Mouse (Mus musculus): ENCODE results near the gene Gtf3c2. TPM values are rescaled to one million over a fixed set of nuclear protein-coding genes. Genes with fewer than 3 reads are reported as not detected.
A peak's percentile ranks its signal among the peaks of the same experiment; 100 is the strongest.

Gene Gtf3c2
- total RNA-seq, 2 experiments from 2014 or later = 53.3 to 57.8 TPM

DNA sequence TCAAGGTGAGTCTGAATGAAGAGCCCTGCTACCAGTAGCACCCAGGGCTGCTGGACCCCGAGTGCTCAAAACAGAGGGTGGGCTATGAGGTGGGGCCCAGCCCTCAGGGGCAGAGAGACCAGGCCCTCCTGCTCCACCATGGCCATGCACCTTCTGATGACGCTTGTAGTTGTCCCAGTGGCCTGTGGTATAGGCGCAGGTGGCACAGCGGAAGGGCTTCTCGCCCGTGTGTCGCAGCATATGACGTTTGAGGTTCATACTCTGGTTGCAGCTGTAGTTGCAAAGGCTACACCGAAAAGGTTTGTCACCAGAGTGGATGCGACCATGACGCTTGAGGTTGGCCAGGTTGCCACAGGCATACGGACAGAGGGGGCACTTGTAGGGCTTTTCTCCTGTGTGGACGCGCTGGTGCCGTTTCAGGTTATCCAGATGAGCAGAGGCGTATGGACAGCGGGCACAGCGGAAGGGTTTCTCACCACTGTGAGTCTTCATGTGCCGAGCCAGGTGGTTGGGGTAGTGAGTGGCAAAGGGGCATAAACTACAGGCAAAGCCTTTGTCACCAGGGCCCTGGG, 19.5 kb upstream of the Gtf3c2 start:
- intact Hi-C loops (cut with DNase I) = loop anchor here (10.0 kb wide), 1 partner anchor 245 kb away; no protein-coding TSS in a partner anchor
- no peak for DNase-seq (ENCODE audit: low spot score in 2 of 2)

DNA sequence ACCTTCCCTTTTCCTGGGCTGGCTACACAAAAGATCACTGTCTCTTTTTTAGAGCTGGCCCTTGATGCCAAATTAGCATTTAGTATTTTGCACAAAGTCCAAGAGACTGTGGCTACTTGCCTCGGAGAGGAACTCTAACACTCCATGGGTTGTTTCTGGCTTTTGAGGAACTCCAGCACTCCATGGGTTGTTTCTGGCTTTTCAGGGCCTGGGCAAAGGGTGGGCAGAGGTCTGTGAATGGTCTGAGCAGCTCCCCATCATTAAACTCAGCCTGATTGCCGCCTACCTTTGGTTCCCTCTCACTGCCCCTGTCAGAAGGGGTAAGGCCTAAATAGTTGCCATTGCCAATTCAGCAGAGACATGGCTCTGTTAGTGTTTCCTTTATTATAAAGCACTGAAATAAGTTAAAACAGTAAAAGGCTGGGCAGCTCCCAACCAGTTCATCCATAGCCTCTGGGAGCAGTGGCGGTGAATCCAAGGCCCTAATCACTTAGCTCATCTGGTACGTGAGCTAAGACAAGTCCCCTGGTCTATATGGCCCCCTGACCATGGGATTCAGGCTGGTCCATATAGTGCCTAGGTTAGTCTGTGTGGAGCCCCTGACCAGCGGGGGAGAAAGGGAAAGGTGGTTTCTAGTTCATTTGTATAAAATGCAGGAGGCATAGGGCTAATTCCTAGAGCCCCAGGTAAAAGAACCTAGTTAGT, 18.8 kb upstream of the Gtf3c2 start:
- intact Hi-C loops (cut with DNase I) = loop anchor here (10.0 kb wide), 1 partner anchor 244 kb away; no protein-coding TSS in a partner anchor
- no peak for DNase-seq (ENCODE audit: low spot score in 2 of 2)

DNA sequence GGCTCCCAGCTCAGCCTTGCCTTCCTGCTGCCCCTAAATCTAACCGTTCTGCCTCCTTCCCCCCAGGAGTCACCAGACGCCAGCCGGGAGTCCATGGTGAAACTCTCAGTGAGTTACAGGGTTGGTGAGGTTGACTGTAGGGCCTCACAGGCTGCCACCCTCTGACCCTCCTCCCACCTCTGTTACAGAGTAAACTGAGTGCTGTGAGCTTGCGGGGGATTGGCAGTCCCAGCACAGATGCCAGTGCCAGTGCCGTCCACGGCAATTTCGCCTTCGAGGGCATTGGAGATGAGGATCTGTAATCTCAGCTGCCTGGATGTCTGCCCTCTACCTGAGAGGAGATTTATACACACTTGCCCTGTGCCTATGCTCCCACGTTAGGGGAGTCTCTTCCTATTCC, 18.2 kb upstream of the Gtf3c2 start:
- intact Hi-C loops (cut with DNase I) = loop anchor here (10.0 kb wide), 1 partner anchor 243 kb away; no protein-coding TSS in a partner anchor
- no peak for DNase-seq (ENCODE audit: low spot score in 2 of 2)

DNA sequence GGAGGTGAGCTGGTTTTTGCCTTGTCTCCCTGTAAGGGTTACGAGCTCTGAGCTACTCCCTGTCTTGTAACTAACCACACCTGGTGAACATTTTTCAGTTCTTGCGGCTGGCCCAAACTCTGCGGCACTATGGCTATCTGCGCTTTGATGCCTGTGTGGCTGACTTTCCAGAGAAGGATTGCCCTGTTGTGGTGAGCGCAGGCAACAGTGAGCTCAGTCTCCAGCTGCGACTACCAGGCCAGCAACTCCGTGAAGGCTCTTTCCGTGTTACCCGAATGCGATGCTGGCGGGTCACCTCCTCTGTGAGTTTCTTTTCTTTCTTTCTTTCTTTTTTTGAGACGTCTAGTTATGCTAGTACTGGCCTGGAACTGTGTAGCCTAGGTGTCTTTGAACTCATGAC, 17.1 kb upstream of the Gtf3c2 start:
- intact Hi-C loops (cut with DNase I) = loop anchor here (10.0 kb wide), 1 partner anchor 242 kb away; no protein-coding TSS in a partner anchor
- no peak for DNase-seq (ENCODE audit: low spot score in 2 of 2)

DNA sequence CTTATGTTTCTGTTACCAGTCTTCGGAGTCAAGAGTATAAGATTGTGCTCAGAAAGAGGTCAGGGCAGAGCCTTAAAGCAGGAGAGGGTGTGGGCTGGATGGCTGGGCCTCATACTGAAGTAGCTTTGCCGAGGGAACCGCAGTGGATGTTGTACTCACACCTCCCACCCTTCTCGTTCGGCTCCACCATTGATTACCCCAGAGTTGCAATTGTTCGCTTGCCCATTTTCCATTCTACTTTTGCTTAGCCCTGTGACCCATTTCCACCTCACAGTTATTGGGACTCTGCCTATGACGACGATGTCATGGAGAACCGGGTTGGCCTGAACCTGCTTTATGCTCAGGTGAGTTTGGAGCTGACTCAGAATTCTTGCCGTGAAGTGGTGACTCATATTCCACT, 16.3 kb upstream of the Gtf3c2 start:
- intact Hi-C loops (cut with DNase I) = loop anchor here (10.0 kb wide), 1 partner anchor 241 kb away; no protein-coding TSS in a partner anchor
- DNase-seq (ENCODE audit: low spot score in 2 of 2) = no peak

DNA sequence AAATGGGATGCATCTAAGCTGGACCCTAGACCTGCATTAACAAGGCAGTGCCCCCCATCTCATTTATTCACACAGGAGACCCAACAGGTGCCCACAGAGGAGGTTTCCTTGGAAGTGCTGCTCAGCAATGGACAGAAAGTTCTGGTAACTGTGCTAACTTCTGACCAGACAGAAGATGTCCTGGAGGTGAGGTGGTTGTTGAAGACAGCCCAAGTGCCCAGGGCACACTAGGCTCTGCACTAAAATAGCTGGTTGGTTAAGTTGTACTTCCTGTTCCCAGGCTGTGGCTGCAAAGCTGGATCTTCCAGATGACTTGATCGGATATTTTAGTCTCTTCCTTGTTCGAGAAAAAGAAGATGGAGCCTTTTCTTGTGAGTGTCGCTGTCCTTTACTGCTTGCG, 15.7 kb upstream of the Gtf3c2 start:
- intact Hi-C loops (cut with DNase I) = loop anchor here (10.0 kb wide), 1 partner anchor 241 kb away; no protein-coding TSS in a partner anchor
- DNase-seq (ENCODE audit: low spot score in 2 of 2) = peak in 1 of 2 experiments; percentile 31

DNA sequence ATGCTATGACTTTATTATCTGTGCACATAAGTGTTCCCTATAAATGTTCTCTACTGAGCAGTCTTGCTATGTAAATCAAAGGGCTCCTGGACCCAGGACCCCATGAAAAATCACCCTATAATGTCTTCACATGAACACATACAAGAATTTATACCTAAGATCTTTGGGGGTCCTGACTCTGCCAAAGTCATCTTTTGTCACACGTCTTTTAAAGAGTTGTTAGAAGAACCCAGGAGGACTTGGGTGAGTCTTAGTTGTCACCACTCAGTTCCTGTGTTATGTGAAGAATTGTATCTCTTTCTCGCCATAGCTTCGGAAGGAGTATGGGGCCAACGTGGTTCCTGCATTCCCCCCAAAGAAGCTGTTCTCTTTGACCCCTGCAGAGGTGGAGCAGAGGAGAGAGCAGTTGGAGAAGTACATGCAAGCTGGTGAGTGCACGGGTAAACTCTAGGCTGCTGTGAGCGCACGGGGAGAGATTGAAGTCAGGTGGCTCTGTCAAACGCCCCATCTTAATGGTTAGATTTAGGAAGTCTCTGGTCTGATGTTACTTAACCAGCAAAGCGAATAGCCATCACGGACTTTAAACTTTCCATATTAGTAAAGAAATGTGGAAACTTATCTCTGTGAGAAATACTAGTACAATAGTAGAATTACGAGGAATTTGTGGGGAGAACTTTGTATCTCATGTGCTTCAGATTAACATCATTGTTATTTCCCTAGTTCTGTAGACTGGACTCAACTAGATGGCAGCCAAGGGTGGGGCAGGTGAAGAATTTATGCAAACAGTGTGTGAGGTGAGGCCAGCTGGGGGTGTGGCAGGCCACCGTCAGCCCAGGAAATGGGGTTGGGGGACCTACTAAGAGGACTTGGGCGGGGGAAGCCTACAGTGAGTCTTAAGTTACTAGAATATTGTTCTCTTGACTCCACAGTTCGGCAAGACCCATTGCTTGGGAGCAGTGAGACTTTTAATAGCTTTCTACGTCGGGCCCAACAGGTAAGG, 14.8 kb upstream of the Gtf3c2 start:
- intact Hi-C loops (cut with DNase I) = loop anchor here (10.0 kb wide), 1 partner anchor 240 kb away; no protein-coding TSS in a partner anchor
- no peak for DNase-seq (ENCODE audit: low spot score in 2 of 2)

DNA sequence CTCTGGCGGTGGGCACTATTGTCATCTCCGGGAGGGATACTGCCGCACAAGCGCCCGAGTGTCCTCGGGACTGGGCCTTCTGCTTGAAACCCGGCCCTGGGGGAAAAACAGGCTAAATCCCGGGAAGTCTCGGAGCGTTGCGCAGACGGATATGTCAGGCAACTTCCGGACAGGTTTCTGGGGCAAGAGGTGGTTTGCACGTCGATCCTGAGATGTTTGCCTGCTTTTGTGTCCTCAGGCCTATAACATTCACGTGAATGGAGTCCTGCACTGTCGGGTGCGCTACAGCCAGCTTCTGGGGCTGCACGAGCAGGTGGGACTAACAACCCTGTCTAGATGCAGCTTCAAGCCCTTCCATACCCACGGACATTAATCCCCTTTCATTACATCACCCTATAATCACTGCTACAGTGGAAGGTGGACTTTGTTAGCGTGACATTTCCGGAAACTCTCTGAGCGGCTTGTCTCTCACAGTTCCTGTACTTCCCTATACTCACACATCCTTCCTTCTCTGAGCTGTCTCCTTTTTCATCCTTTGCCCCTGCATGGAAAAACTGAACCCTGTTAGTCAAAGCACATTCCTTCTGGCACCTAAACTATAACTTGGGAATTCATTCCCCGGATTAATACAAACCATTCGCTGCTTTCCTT, 13.8 kb upstream of the Gtf3c2 start:
- no peak for DNase-seq (ENCODE audit: low spot score in 2 of 2)
- intact Hi-C loops (cut with DNase I) = loop anchor here (1.0 to 10.0 kb wide), 3 partner anchors 8 to 239 kb away; partner anchors contain the start of gene Gtf3c2

DNA sequence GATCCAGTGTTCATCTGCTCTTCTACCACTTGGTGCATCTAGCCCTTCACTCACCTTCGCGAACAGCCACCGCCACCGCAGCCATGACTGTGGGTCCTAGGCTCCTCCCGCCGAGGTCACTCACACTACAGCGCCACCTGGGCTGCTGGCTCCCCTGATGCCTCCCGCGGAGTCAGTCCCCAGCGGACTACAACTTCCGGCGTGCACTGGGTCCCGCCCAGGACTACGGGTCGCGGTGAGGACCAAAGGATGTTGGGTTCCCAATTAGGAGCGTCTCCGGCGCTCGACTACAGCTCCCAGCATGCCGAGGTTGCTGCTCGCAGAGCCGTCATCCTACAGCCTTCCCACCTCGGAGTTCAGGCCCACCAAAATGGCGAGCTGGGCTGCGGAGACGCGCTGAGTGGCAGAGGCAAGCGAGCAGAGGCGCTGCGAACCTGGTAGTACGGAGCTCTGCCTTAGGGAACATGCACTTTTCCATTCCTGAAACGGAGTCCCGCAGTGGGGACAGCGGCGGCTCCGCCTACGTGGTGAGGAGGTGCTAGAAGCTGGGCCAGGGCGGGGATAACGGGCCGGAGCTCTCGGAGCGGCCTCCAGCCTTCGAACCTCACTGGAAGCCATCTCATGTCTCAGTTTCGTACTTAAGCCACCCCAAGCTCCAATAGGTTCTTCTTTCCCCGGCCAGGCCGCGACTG, 13.1 kb upstream of the Gtf3c2 start, which contains the start of the genes Snx17 and Eif2b4:
Snx17 (plus strand) TSS at position 289 of the 692 bp plus-strand sequence.
Eif2b4 (minus strand) TSS at position 492 of the 692 bp plus-strand sequence.
- intact Hi-C loops (cut with DNase I) = loop anchor here (1.0 to 10.0 kb wide), 3 partner anchors 8 to 238 kb away; partner anchors contain the start of gene Gtf3c2
- DNase-seq (ENCODE audit: low spot score in 2 of 2) = peak; percentile 100

DNA sequence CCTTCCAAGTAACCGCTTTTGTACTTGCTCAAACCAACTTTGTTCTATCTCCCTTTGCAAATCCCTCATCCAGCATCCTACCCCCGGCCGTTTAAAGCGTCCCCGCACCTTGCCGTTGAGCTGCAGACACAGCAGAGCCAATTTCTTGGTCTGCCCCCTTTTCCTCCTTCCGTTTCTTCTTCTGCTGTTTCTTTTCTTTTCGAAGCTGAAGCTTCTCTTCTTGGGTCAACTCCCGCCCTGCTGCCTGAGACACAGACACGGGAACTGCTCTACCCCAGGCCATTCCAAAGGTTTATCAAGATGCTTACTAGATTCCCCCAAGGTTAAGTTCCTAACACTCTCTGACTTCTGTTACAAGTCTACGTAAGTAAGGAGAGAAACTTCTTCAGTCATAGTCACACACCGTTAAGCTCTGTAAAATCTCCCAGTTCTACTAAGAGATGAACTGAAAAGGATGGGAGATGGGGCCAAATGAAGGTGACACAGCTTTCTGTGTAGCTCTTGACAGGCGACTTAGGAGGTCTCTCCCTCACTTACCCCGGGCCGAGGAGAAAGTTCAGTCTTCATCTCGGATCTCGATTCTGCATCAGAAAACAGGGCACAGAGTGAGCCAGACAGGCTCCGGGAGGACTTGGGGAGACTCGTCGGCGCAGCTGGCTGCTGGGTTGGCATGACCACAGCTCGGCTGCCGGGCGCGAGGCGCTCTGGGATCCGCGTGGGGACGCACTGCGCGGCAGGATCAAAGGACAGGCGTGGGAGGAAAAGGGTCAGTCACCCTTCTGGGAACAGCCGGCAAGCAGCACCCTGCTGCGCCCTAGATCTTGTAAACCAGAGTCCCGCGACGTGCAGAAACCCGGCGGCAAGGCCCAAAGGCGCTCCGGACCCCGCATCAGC, 12.3 kb upstream of the Gtf3c2 start:
- DNase-seq (ENCODE audit: low spot score in 2 of 2) = no peak
- intact Hi-C loops (cut with DNase I) = loop anchor here (10.0 kb wide), 1 partner anchor 237 kb away; no protein-coding TSS in a partner anchor

DNA sequence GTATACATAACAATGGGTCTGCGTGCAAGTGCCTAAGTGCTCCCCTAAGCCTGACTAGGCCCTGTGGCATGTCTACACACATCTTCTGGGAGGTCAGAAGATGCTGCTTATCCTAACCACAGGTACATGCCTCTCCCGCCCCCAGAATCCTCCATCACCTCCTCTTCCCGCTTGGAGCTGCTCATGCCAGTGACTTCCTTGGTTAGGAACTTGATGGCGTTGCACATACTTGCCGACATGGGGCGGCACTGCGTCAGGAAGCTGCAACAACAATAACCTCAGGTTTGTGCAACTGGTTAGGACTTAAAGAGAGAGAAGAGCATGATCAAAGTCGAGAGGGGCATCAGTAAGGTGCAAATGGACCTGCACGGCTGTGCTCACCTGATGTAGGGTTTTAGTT, 10.3 kb upstream of the Gtf3c2 start:
- intact Hi-C loops (cut with DNase I) = loop anchor here (10.0 kb wide), 1 partner anchor 235 kb away; no protein-coding TSS in a partner anchor
- DNase-seq (ENCODE audit: low spot score in 2 of 2) = no peak

DNA sequence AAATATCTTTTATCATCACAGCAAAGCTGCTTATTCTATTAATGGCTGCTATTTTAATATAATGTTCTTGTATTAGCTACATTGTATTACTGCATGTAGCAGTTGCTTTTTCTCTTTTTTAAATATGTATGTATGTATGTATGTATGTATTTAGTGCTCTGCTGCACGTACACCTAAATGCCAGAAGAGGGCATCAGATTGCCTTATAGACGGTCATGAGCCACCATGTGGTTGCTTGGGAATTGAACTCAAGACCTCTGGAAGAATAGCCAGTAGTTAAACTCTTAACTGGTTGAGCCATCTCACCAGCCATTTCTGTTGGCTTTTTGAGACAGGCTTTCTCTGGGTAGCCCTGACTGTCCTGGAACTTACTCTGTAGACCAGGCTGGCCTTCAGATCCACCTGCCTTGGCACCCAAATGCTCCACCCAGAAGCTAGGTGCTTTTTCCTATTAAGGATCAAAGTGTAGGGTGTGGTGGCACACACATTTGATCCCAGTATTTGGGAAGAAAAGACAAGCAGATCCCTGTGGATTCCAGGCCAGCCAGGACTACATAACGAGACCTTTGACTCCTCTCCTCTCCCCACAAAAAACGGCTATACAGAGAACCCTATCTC, 8.4 kb upstream of the Gtf3c2 start:
- DNase-seq (ENCODE audit: low spot score in 2 of 2) = no peak
- intact Hi-C loops (cut with DNase I) = no loop called here

DNA sequence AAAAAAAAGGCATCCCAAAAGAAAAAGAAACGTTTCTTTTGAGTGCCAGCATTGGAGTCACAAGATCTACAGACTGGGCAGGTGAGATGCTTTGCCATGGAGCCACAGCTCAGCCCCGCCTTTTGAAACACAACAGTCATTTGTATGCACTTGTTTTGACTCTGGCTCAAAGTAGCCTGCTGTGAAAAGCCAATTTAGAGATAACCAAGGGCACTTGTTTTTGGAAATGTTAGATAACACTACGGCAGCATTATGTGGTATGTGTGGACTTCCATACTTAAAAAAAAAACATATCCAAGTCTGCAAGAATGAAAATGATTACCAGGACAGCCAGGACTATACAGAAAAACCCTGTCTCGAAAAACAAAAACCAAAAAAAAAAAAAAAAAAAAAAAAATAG, 3.7 kb upstream of the Gtf3c2 start:
- intact Hi-C loops (cut with DNase I) = no loop called here
- DNase-seq (ENCODE audit: low spot score in 2 of 2) = no peak

DNA sequence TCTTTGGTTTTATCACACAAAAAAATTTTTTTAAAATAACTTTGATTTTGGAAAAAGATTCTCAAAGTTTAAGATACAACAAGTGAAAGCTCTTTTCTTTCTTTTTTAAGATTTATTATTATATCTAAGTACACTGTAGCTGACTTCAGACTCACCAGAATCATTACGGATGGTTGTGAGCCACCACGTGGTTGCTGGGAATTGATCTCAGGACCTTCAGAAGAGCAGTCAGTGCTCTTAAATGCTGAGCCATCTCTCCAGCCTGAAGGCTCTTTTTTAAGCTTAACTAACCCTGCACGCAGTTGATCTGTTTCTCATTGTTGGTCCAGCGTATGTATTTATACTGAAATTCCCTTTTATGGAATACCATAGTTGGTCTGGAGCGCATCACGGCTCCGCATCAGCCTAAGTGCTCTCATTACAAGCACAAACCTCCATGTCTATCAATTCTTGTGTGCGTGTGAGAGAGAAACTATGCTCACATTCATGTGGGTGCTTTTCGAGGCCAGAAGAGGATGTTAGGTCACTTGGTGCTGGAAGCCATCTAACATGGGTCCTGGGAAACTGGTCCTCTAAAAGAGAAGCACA, 1.3 kb upstream of the Gtf3c2 start:
- intact Hi-C loops (cut with DNase I) = no loop called here

DNA sequence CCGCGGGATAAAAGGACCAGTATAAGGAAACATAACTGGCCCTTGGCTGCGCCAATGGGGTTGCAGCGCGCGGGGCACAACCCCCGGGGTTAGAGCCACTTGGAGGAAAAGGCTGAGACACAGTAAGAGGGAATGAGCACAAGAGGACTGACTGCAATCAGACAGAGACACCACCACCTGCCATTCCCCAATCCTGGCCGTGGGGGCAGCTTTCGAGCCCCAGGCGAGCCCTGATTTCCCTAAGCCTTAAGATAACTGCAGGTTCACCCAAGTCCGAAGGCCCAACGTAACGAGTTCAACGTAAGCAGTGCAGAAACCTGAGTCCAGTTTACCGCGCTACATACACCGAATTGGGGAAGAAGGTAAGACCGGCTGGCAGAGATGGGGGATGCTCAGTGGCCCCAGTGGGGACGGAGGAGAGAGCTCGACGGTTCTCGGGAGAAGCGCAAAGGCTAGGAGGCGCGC, 611 bp downstream of the Gtf3c2 start:
- peak; percentile 28 to 52 for DNase-seq (ENCODE audit: low spot score in 2 of 2)
- intact Hi-C loops (cut with DNase I) = no loop called here

More for the DNA sequence above, 1.3 kb upstream of the Gtf3c2 start:
- DNase-seq (ENCODE audit: low spot score in 2 of 2) = no peak

DNA sequence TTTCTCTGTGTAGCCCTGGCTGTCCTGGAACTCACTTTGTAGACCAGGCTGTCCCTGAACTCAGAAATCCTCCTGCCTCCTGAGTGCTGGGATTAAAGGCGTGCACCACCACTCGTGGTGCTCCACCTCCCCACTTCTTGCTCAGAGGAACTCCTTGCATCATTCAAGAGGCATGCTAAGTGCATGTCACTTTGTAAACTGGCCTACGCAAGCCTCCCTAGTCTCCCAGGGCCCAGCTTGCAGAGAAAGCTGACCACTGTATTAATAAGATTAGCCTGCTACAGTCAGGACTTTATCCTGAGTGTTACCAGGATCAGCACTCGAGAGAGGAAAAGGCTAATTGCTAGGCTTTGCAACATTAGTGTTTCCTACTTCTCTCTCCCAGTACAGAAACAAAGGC, 11.3 kb downstream of the Gtf3c2 start:
- DNase-seq (ENCODE audit: low spot score in 2 of 2) = no peak
- intact Hi-C loops (cut with DNase I) = no loop called here

All from left cerebral cortex, postnatal 25 days (tissue).